Mouse (Mus musculus) heart, embryonic 16.5 days (tissue): ENCODE measurements around the gene Sar1b. TPM values are rescaled to one million over a fixed set of nuclear protein-coding genes. Genes with fewer than 3 reads are reported as not detected.
"Not testable (repeated sequence)": the region's sequence is repeated elsewhere in the genome, so short reads cannot be mapped to it uniquely, and the experiment has no call there.

Experiments
- ATAC-seq: fragments of 200-750 bp; cut with Nextera tagmentation; replicated peaks from 2 replicates; pipeline ENCODE4 v1.8.0; 2017; ENCODE audit warnings: moderate number of reproducible peaks; ENCODE audit not compliant: insufficient read depth, low FRiP score; ENCODE audit errors: extremely low read depth
- H3K27ac ChIP-seq: fragments of 300-500 bp; sonication (generic); 2 replicates; pipeline ENCODE4 v1.5.1; 2014; ENCODE audit warnings: mild to moderate bottlenecking, low read length, control low read depth, moderate library complexity
- H3K27me3 ChIP-seq: fragments of 300-500 bp; sonication (generic); 2 replicates; pipeline ENCODE4 v1.6.1; 2014; ENCODE audit warnings: low read length, mixed read lengths; ENCODE audit not compliant: control insufficient read depth, insufficient read depth
- H3K36me3 ChIP-seq: fragments of 300-500 bp; sonication (generic); 2 replicates; pipeline ENCODE4 v1.6.1; 2014; ENCODE audit not compliant: control insufficient read depth, insufficient read depth
- H3K4me1 ChIP-seq: fragments of 300-500 bp; sonication (generic); 2 replicates; pipeline ENCODE4 v1.6.1; 2014; ENCODE audit warnings: low read length, mixed read lengths; ENCODE audit not compliant: control insufficient read depth, insufficient read depth
- H3K4me2 ChIP-seq: fragments of 300-500 bp; sonication (generic); 2 replicates; pipeline ENCODE4 v1.6.1; 2014; ENCODE audit warnings: low read depth, mild to moderate bottlenecking, control low read depth, low read length
- H3K4me3 ChIP-seq: fragments of 300-500 bp; sonication (generic); 2 replicates; pipeline ENCODE4 v1.5.1; 2014; ENCODE audit warnings: mild to moderate bottlenecking, control low read depth, low read length
- H3K9ac ChIP-seq: fragments of 300-500 bp; sonication (generic); 2 replicates; pipeline ENCODE4 v1.6.1; 2014; ENCODE audit warnings: low read length, control low read depth
- H3K9me3 ChIP-seq: fragments of 300-500 bp; sonication (generic); replicated peaks from 2 replicates; pipeline ENCODE4 v1.6.1; 2016; ENCODE audit warnings: low read length; ENCODE audit not compliant: control insufficient read depth
- WGBS: fragments of 180-500 bp; shearing (Covaris S2); extraction: QIAGEN DNeasy Blood & Tissue Kit; methylation state at CpG from one replicate; pipeline ENCODE4 v1.1.7; 2014; 5-methylcytosine and 5-hydroxymethylcytosine counted together
- polyA plus RNA-seq: library from polyadenylated mRNA; unstranded; fragments of >200 nt; fragmentation: Nextera tagmentation; extraction: Ambion mirVana; gene quantifications from 2 replicates; pipeline ENCODE4 v1.2.1, GENCODE M21; 2015

Sar1b gene
- 136 and 138 TPM in 2 replicates for polyA plus RNA-seq

DNA sequence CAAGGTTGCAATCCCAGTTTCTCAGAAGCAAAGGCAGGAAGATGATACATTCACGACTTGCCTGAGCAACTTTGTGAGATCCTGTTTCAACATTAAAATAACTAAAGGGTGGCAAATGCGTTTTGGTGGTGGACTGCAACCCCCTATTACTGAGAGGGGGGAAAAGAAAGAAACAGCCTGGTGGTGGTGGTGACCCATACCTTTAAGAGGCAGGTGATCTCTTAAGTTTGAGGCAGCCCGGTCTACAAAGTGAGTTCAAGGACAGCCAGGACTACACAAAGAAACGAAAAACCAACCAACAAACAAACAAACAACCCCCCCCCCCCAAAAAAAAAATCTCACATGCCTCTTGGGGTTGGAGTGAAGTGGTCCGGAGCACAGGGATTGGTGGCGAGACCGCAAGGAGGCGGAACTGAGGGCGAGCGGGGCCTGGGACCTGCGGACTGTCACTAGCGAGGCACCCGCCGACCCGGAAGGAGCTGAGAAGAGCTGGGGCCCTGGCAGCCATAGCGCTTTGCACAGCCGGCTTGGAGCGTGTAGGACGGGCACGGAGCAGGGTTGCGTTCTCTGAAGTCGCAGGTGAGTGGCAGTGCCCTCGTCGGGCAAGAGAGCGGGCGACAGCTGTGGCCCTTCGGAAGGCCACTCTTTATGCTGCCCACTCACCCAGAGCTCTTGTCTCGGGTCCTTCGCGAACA lies at the start of gene Sar1b, which contains the start of gene Sec24a:
Gene Sar1b (plus strand): TSS at position 475 of the 695 bp plus-strand sequence.
Gene Sec24a (minus strand): TSS at position 422 of the 695 bp plus-strand sequence.
- 3% methylated on average over 30 of the region's 30 CpGs for WGBS
- Histone ChIP-seq H3K4me2 (peak within 1 kb of the TSS; percentile 76), H3K9ac (peak within 1 kb of the TSS; percentile 76), H3K36me3 (no peaks in the 10 kb centered on the region), H3K4me3 (peak within 1 kb of the TSS; percentile 68), H3K4me1 (peaks cover 7% of the 10 kb centered on the region), H3K27me3 (no peaks in the 10 kb centered on the region), H3K27ac (no peak within 1 kb of the TSS), H3K9me3 (no peaks in the 10 kb centered on the region)
- ATAC-seq = peak; percentile 89

DNA sequence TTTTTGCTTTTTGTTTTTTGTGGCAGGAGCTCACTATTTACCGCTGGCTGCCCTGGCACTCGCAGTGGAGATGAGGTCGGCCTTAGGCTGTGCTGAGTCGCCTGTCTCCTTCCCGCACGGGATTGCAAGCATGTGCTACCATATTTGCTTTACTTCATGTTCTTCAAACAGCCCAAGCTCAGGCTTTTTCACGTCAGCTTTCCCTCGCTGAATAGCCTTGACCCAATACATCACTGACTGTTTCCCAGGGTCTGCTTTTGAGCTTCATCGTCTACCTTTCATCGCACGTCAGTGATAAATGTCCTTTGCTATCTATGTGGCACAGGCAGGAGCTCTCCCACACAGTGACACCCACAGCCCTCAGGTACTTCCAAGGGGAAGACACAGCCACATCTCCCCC lies 42.4 kb upstream of the Sar1b start:
- peaks cover 56% of the 10 kb centered on the region for H3K36me3 ChIP-seq
- WGBS = 91% methylated on average over 11 of the region's 11 CpGs
- no peak for ATAC-seq

DNA sequence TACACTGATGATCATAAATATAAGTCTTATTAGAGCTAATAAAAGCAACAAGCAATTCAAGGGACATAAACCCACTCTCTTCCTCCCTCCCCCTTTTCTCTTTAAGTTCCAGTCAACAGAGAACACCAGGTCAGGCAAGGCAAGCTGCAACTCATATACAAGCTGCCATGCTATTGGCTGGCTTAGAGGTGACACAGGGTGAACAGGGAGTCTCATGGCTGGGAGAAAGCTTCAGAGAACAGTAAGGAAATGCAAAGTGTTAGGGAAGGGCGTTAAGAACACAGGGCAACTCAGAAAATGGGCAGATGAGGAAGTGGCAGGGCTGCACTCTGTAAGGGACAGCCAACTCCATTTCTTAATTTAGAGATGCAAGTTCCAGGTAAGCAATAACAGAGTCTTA lies 30.6 kb upstream of the Sar1b start:
- Histone ChIP-seq H3K4me3 (no peak overlapping the region), H3K9me3 (no peaks in the 10 kb centered on the region), H3K36me3 (peaks cover 28% of the 10 kb centered on the region), H3K4me2 (no peak overlapping the region), H3K27ac (no peak overlapping the region), H3K9ac (no peak overlapping the region), H3K4me1 (no peaks in the 10 kb centered on the region), H3K27me3 (no peaks in the 10 kb centered on the region)
- 77% methylated on average over 1 of the region's 1 CpGs for WGBS
- ATAC-seq = no peak

More for the DNA sequence above, 42.4 kb upstream of the Sar1b start:
- no peak overlapping the region for H3K4me3 ChIP-seq
- H3K4me1 ChIP-seq = no peaks in the 10 kb centered on the region
- no peaks in the 10 kb centered on the region for H3K27me3 ChIP-seq
- no peak overlapping the region for H3K27ac ChIP-seq
- H3K9ac ChIP-seq = no peak overlapping the region
- no peaks in the 10 kb centered on the region for H3K9me3 ChIP-seq
- H3K4me2 ChIP-seq = no peak overlapping the region

DNA sequence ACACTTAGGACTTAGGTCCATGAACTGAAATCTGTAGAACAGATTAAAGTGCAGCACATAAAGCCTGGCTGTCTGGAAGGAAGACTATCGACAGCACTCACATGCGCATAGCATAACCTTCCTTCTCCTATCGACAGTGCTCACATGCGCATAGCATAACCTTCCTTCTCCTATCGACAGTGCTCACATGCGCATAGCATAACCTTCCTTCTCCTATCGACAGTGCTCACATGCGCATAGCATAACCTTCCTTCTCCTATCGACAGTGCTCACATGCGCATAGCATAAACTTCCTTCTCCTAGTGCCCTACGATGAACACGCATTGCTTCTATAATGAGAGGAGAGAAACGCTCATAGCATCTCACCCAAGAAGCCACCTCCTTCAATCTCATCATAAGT lies 29.3 kb upstream of the Sar1b start:
- not testable (repeated sequence) for H3K4me3 ChIP-seq, ATAC-seq, H3K9me3 ChIP-seq, H3K27ac ChIP-seq, H3K27me3 ChIP-seq, H3K4me1 ChIP-seq, H3K9ac ChIP-seq, H3K4me2 ChIP-seq
- WGBS = 95% methylated on average over 11 of the region's 13 CpGs
- H3K36me3 ChIP-seq = peaks cover 25% of the 10 kb centered on the region

DNA sequence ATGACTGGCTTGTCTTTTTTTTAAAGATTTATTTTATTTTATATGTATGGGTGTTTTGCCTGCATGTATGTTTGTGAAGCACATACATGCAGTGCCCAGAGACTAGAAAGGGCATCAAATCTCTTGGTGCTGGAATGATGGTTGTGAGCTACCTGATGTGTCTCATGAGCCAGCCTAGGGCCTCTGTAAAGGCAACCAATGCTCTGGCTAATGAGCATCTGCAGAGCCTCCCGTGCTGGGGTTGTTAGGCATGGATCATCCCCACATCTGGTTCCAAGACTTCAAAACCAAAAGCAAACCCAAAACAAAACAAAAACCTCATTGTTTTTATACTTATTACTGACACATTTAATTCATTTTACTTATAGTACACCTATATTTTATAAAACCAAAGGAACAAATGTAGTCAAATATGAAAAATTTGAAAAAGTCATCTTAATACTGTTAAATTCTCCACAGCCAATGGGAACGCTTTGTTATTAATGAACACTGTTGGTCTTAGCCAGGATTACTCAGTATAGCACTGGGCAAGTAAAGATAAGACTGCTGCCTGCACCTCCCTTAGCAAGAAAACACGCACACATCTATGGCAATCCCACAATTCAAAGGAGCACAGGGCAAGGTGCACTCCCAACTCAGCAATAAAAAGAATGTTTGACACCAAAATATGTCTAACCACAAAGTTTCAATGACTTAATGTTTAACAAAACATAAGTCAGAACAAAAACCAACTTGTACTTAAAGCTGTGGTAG lies 24.7 kb upstream of the Sar1b start:
- no peaks in the 10 kb centered on the region for H3K27me3 ChIP-seq
- H3K9ac ChIP-seq = no peak overlapping the region
- ATAC-seq = no peak
- no peaks in the 10 kb centered on the region for H3K4me1 ChIP-seq
- H3K27ac ChIP-seq = no peak overlapping the region
- H3K9me3 ChIP-seq = no peaks in the 10 kb centered on the region
- H3K4me3 ChIP-seq = no peak overlapping the region
- H3K36me3 ChIP-seq = peaks cover 17% of the 10 kb centered on the region
- 86% methylated on average over 3 of the region's 3 CpGs for WGBS
- H3K4me2 ChIP-seq = no peak overlapping the region

DNA sequence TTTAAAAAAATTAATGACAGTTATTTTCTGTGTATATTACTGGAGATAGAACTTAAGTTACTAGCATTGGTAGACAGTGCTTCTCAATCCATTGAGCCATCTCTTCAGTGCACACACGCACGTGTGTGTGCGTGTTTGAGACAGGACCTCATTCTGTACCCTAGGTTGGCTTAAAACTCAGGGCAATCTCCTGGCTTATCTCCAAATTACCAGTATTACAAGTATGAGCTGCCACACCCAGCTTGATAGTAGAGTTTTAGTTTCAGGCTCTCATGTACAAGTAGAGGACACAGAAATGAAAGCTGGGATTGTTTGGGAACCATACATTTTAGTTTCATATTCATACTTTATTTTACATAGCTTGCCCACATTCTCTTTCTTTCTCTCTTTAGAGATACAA lies 22.8 kb upstream of the Sar1b start:
- ATAC-seq = no peak
- WGBS = 90% methylated on average over 3 of the region's 3 CpGs
- H3K36me3 ChIP-seq = peaks cover 18% of the 10 kb centered on the region
- no peak overlapping the region for H3K4me3 ChIP-seq
- no peak overlapping the region for H3K27ac ChIP-seq
- H3K9me3 ChIP-seq = no peaks in the 10 kb centered on the region
- H3K9ac ChIP-seq = no peak overlapping the region
- no peak overlapping the region for H3K4me2 ChIP-seq
- H3K4me1 ChIP-seq = no peaks in the 10 kb centered on the region
- no peaks in the 10 kb centered on the region for H3K27me3 ChIP-seq

DNA sequence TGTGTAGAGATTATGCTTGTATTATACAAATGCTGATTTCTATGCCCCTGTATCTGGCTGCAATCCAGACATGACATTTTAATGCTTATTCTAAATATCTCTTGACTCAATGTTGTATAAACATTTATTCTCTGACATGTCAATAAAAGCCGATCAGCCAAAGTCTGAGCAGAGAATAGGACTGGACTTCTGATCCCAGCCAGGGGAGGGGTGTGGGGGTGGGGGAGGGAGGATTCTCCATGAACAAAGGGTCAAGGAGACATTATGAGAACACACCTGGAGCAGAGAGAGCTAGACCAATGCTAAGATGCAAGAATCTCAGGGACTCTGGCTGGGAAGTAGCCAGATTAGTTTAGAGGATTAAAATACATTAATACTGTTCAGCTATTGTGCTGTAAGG lies 17.4 kb upstream of the Sar1b start:
- Histone ChIP-seq H3K4me2 (no peak overlapping the region), H3K4me3 (no peak overlapping the region), H3K27me3 (no peaks in the 10 kb centered on the region), H3K36me3 (peaks cover 16% of the 10 kb centered on the region), H3K4me1 (no peaks in the 10 kb centered on the region), H3K9me3 (no peaks in the 10 kb centered on the region; the same call in 1 of the 2 replicates), H3K9ac (no peak overlapping the region), H3K27ac (no peak overlapping the region)
- WGBS = 93% methylated on average over 1 of the region's 1 CpGs
- ATAC-seq = no peak

DNA sequence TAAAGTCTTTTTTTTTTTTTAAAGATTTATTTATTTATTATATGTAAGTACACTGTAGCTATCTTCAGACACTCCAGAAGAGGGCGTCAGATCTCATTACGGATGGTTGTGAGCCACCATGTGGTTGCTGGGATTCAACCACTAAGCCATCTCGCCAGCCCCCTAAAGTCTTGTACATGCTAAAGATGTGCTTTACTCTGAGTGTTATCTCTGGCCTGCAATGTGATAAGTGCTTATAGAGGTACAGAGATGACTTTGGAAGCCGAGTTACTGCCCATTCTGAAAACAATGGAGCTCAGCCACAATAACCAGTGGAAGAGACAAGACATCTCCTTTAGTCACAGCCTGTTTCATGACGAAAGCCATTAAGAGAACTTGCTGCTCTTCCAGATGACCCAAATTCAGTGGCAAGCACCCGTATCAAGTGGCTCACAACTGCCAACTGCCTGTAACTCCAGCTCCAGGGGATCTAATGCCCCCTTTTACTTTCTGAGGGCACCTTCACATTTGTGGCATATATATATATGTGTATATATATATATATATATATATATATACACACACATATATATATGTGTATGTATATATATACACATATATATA lies 11.8 kb upstream of the Sar1b start:
- ATAC-seq, H3K27ac ChIP-seq, H3K27me3 ChIP-seq, H3K9me3 ChIP-seq, H3K4me3 ChIP-seq, H3K4me2 ChIP-seq, H3K36me3 ChIP-seq, H3K9ac ChIP-seq: not testable (repeated sequence)
- H3K4me1 ChIP-seq = peaks cover 17% of the 10 kb centered on the region
- WGBS = 72% methylated on average over 6 of the region's 6 CpGs
